Mouse (Mus musculus): ENCODE data around the gene Dmrt3.
A peak's percentile ranks its signal among the peaks of the same experiment; 100 is the strongest.

Gene Dmrt3

GRCm38 (mm10) chr19:25622291-25623251 lies 12.5 kb downstream of the Dmrt3 start:
- DNase-seq (ENCODE audit: low read depth, low spot score) = peak; percentile 57

GRCm38 (mm10) chr19:25628490-25628889 lies 18.4 kb downstream of the Dmrt3 start:
- peak; percentile 75 for DNase-seq (ENCODE audit: low read depth, low spot score)

- no peak for DNase-seq (ENCODE audit: low read depth, low spot score)
Observed at GRCm38 (mm10) chr19:25635119-25635518, 25.0 kb downstream of the Dmrt3 start.

GRCm38 (mm10) chr19:25635622-25636244 lies 25.6 kb downstream of the Dmrt3 start:
- peak; percentile 60 for DNase-seq (ENCODE audit: low read depth, low spot score)

GRCm38 (mm10) chr19:25638766-25639361 lies 28.8 kb downstream of the Dmrt3 start:
- no peak for DNase-seq (ENCODE audit: low read depth, low spot score)

- DNase-seq (ENCODE audit: low read depth, low spot score) = no peak
Observed at GRCm38 (mm10) chr19:25641786-25642185, 31.7 kb downstream of the Dmrt3 start.

GRCm38 (mm10) chr19:25647136-25647535 lies 37.0 kb downstream of the Dmrt3 start:
- DNase-seq (ENCODE audit: low read depth, low spot score) = no peak

- no peak for DNase-seq (ENCODE audit: low read depth, low spot score)
Observed at GRCm38 (mm10) chr19:25648701-25649100, 38.6 kb downstream of the Dmrt3 start.

- DNase-seq (ENCODE audit: low read depth, low spot score) = no peak
Observed at GRCm38 (mm10) chr19:25650474-25650873, 40.4 kb downstream of the Dmrt3 start.

- peak; percentile 56 for DNase-seq (ENCODE audit: low read depth, low spot score)
Observed at GRCm38 (mm10) chr19:25652560-25652959, 42.5 kb downstream of the Dmrt3 start.

- DNase-seq (ENCODE audit: low read depth, low spot score) = no peak
Observed at GRCm38 (mm10) chr19:25654034-25654749, 44.1 kb downstream of the Dmrt3 start.

GRCm38 (mm10) chr19:25665486-25666339 lies 55.6 kb downstream of the Dmrt3 start:
- no peak for DNase-seq (ENCODE audit: low read depth, low spot score)

GRCm38 (mm10) chr19:25667836-25668235 lies 57.7 kb downstream of the Dmrt3 start:
- no peak for DNase-seq (ENCODE audit: low read depth, low spot score)

GRCm38 (mm10) chr19:25669593-25670248 lies 59.6 kb downstream of the Dmrt3 start:
- DNase-seq (ENCODE audit: low read depth, low spot score) = no peak

GRCm38 (mm10) chr19:25670571-25671285 lies 60.6 kb downstream of the Dmrt3 start:
- DNase-seq (ENCODE audit: low read depth, low spot score) = no peak

GRCm38 (mm10) chr19:25671681-25672080 lies 61.6 kb downstream of the Dmrt3 start:
- DNase-seq (ENCODE audit: low read depth, low spot score) = no peak

- peak; percentile 62 for DNase-seq (ENCODE audit: low read depth, low spot score)
Observed at GRCm38 (mm10) chr19:25672101-25672950, 62.2 kb downstream of the Dmrt3 start, which contains the start of gene Dmrt2. Gene Dmrt2 (plus strand): TSS chr19:25672411.
